Mouse (Mus musculus) cerebellum, postnatal 14 days (tissue): ENCODE data around the gene 1700013H16Rik.
"Not testable (repeated sequence)": the region's sequence is repeated elsewhere in the genome, so short reads cannot be mapped to it uniquely, and the experiment has no call there.

ENCODE experiments used
- DNase-seq, 2 experiments: peaks; one replicate each; pipeline ENCODE4 v3.0.0; 2021; ENCODE audit warnings: mixed read lengths in 2 of 2

The 1700013H16Rik gene

DNA sequence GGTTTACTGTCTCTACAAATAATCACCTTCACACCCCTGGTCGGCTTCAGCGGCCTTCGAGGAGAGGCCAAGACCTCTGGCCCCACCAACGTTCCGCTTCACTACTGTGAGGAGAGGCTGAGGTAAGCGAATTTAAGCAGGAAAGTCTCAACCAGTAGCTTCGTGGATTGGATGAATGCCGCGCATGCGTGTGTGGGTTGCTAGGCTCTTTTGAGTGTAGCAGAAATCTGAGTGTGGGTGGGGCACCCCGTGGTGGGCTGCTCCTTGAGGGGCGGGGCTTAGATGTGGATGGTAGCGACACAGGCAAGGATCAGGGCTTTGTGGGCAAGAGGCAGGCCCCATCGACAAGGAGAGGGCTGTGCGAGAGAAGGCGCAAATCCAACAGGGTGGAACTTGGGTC lies at the start of gene 1700013H16Rik:
Gene 1700013H16Rik, minus strand, starts transcription at position 96 of the 400 bp plus-strand sequence.
- no peak for DNase-seq

DNA sequence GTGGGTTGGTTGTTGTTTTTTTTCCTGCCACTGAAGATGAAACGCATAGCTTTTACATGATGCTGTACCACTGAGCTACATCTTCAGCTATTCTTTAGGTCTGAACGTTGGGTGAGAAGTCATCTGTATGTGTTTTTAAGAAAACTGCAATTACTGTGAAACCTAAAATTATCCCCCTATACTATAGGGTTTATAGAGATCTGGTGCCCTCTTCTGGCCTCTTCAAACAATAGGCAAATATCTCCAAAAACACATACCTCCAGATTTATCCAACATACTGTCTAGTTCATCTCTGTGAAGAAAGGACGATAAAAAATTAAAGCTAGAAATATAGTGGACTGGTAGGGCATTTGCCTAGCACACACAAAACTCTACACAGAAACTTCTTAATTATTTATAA lies 41.4 kb upstream of the 1700013H16Rik start:
- peak; percentile 7 for DNase-seq

DNA sequence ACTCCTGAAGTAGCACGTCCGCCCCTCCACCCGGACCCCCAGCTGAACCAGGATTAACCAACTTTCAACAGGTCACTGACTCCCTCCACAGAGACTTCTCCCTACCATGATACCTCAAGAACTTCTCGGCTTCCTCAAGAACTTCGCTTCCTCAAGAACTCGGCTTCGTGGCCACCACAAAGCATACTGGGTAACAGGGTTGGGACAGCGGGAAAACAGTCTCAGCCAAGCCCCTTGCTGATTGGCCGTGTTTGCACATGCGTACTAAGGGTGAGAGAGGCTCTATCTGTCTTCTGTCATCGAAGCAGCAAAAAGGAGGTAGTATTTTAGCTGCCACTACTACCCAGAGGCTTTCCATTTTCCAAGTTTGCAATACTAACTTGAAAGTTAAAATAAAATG lies 39.9 kb upstream of the 1700013H16Rik start, which contains the start of gene Xlr:
Gene Xlr, minus strand, starts transcription at position 188 of the 400 bp plus-strand sequence.
- not testable (repeated sequence) for DNase-seq

DNA sequence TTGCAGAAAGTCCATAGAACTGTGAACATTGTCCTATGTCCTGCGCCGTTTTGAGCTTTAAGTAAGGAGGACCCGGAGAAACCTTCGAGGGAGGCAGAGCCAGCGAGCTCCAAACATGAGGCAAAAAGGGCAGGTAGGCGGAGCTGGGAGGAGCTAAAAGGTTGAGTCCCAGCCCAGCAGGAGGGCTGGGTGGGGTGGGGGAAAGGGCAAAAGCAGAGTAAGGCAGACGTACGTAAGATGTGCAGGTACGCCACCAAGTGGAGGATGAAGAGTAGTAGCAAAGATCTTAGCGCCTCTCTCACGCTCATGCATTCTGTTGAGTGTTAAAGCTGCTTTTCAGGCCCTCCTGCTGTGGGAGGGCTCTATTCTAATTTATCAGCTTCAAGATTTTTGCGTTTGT lies 18.6 kb upstream of the 1700013H16Rik start, which contains the start of gene Zfp36l3:
Gene Zfp36l3, minus strand, starts transcription at position 119 of the 400 bp plus-strand sequence.
- no peak for DNase-seq

DNA sequence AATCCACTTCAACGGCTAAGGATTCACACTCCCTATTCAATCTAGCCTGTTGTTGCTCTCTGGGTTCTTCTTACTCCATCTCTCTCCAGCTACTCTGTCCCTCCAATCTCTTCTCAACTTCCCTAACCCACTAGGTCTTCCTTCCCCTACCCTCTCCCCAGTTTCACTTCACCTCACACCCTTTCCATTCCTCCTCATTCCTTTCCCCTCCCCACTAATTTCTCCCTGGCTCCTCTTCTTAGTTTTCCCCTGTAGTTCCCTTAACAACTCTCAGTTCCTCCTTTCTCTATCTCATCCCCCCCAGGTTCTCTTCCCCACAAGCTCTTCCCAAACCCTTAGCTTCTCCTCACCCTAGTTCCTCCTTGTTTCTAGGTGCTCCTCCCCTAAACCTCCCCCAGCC lies 4.8 kb downstream of the 1700013H16Rik start:
- DNase-seq: no peak

DNA sequence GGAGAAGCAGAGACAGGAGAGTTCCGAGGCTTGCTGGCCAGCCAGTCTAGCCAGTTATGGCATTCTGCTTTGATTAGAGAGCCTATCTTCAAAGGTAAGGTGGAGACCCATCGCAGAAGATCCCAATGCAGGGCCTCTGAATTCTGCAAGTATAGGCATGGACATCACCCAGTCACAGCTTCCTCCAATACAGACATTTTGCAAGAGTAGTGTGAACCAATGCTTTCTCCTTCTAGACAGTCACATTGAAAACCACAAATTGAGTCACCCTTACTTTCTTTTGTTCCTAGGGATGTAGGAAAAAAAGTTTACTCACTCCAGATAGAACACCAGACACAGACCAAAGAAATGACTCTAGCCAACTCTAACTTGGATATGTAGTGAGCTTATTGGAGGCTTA lies 28.7 kb downstream of the 1700013H16Rik start:
- DNase-seq: no peak

DNA sequence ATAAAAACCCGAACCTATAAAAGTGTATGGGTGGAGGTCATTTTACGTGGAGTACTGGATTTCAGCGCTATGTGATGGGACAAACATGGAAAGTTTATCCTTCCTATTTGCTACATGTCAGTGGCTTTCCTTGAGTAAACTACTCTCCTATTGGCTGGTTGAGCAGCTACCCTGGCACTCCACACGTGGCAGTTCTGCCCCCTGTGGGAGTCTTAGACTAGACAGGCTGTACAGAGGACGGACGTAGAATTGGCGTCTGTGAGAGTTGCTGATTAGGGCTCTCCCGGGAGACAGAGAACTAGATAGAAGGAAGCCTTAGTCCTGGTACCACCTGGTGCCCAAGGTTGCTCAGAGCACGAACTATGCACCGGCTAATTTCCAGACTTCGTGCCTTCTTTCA lies 33.0 kb downstream of the 1700013H16Rik start, which contains the start of gene 4930502E18Rik:
Gene 4930502E18Rik, plus strand, starts transcription at position 231 of the 400 bp plus-strand sequence.
- no peak for DNase-seq

DNA sequence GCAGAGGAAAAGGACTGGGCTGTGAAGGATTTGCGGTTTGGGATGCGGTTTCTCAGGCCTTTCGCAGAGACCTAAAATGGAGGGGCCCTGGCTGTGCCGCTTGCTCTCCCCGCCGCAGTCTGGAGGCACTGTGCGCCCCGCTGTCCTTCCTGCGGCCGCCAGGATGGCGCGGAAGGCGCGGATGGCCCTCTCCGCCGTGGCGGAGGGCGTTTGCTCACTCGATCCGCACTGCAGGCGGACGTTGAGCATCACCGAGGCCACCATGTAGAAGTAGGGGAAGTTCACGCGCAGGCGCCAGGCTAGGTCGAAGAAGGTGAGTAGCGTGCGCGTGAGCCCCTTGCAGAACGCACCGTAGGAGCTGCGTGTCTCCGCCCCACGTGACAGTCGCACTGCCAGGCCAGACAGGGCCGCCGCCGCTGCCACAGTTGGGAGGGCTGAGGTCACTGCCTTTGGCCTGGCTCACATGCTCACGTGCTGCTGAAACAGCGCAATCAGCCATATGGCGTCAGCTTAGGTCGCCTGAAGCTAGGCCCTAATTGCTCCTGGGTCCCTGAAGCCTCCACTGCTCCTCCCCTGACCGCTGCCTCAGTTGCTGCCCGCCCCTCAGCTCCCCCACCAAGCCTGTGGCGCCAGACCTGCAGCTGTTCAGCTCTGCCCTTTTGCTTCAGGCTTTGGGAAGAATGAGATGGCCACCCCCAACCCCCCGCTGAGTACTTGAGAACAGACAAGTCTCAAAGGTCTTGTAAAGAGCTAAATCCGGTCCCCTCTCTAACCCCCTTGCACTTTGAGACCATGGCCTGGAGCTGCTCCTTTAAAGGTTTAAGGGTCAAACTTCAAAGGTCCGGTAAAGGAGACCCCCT lies 41.1 kb downstream of the 1700013H16Rik start:
- DNase-seq: peak; percentile 74 to 75

DNA sequence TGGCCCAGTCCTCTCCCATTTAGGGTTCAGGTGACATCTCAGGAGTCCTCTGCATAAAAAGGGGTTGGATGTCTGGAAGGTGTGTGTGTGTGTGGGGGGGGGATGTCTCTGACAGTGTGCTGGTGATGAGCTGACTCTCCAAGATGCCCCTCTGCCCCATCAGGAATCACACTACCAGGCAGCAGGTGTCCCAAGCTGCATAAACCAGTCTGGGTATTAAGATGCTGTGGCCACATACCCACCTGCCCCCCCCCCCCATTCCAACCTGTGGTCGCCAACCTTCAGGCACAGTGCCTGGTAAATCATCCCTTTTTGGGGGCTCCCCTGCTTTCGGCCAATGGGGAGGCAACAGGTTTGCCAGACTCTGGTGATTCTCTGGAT lies 41.7 kb downstream of the 1700013H16Rik start:
- DNase-seq: no peak

DNA sequence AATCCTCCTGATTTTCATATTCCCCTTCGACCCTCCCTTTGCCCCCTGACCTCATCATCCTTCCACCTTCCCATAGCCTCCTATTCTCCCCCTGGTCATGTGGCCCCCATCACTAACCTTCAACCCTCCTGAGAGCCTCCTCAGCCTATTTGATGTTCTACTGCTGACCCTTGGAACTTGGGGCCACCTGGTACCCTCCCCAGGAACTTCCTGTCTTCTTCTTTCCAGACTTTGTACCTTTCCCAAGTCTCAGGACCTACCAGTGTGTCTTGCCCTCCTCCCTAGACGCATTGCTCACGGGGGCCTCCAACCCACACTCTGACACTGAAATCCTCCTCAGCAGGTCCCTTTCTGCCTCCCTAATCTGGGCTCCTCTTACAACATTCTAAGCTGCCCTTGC lies 55.0 kb downstream of the 1700013H16Rik start:
- no peak for DNase-seq

DNA sequence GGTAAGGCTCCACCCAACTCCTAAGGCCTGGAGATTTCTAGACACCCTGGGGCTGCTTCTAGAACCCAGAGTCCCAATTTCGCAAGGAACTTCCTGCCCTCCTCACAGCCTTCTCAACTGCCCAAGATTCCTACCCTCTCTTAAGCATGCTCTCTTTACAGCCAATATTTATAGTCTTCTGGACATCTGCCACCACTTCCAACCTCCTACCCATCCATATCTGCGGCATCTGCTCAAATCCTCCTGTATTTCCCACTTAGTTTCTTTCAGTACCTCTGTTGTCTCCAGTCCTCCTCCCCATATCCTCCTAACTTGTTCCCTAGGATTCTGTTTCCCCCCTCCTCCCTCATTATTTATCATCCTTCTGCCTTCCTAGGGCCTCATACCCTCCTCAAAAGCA lies 58.4 kb downstream of the 1700013H16Rik start:
- DNase-seq: no peak

DNA sequence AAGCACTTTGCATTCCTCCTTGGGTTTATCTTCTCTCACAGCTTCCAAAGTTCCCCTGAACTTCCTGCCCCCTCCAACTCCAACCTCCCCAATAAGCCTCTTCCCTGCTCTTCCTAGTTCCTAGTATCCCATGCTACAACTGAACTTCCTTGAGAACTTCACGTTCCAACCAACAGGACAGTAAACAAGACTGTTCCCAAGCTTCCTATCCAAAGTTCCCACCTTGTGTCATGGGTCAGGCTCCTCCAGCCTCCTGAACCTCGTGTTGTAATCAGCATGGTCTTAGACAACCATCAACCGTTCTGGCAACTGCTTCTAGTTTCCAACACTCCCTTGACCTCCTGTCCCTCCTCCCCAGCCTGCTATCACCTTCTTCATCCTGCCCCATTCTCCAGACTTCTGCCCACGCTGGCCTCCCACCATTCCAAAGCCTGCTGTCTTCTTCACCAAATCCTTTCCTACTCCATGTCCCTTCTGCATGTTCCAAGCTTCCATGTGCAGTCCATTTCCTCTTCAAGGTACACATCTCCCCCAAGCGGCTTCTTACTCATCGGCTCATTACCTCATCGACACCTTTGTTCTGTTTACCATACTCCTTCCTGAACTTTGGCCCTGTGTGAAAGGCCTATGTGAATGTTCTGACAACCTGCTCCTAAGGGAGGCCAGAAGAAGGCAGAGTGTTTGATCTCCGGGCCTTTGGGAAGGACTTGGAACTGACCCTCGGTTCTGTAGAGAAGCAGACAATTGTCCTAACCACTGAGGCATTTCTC lies 63.4 kb downstream of the 1700013H16Rik start:
- DNase-seq: no peak

DNA sequence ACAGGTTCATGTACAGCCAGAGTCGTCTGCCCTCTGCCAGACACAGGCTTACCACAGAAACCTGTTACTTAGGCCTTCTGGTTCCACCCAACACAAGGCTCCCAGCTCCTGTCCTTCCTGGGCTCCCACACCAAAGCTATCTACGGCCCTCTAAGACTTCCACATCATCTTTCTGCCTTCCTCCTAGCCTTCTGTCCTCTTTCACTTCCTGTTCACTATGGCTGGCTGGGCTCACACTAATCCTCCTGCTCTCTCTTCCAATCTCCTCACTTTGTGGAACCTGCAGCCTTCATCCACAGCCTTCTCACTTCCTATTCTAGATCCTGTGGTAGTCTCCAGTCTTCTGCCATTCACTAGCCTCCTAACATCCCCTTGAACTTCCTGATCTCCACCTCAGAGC lies 64.5 kb downstream of the 1700013H16Rik start:
- DNase-seq: no peak
